Mouse (Mus musculus): ENCODE data around the gene Ifngr2.

Gene Ifngr2

DNA sequence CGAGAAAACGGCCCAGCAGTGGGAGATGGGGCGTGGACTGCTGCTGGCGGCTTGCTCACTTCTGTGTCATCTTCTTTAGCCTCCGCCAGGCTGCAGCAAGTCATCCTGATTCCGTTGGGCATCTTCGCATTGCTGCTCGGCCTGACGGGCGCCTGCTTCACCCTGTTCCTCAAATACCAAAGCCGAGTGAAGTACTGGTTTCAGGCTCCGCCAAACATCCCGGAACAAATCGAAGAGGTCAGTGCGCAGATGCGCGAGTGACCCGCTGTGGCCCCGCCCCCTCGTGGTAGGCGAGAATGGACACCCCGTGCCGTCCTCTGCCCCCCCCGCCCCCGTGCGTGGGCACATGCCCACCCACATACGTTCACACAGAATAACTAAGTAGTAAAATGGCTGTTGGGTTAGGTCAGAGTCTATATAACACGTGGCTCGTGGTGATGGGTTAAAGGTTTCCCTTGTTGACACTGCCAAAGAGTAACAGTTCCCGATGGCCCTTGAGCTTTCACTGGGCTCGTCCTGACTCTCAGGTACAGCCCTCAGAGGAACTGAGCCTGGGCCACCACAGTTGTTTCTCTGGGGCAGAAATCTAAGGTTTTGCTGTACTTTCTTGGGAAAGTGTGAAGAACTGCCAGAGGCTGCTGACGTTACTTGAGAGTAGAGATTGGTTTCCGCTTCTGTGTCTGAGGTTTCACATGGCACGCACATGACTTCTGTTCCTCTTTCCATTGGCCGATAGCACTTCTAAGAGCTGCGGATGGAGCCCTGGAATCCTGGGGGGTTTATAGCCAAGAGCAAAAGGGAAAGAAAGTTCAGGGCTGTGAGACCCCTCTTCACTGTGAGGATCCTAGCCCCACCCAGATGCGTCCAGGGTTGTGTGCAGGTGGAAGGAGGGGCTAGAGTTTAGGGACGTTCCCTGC, 14.9 kb downstream of the Ifngr2 start:
- in situ Hi-C loops (cut with MboI; ENCODE audit: unreplicated experiment in 2 of 2) = no loop called here

GRCm38 (mm10) chr16:91564580-91565291, 17.9 kb downstream of the Ifngr2 start:
- in situ Hi-C loops (cut with MboI; ENCODE audit: unreplicated experiment in 2 of 2) = no loop called here

DNA sequence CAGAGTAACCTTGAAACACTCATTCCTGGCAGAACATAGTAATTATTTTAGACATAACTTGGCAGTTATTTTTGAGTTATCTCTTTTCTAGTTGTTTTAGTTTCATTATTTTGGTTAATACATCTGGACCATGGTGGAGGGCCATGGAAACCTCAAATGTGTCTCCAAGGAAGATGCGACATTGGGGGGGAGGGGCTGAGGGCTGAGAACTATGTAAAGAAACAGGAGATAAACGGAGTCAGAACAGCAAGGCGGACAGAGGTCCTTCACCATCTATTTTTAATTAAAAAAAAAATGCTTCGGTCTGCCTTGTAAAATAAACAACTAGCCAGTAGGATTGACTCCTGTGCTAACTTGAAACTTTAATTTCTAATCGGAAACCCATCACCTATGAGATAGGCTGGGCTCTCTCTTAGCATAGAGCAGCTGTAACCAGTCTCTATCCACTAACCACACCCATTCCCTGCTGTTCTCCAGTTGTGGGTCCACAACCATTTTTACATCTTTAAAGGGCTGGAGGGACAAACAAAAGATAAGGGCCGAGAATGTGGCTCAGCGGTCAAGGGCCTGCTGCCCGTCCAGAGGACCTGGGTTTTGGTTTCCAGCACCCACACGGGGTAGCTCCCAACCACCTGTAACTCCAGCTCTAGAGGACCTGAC, 18.6 kb downstream of the Ifngr2 start:
- in situ Hi-C loops (cut with MboI; ENCODE audit: unreplicated experiment in 2 of 2) = no loop called here

DNA sequence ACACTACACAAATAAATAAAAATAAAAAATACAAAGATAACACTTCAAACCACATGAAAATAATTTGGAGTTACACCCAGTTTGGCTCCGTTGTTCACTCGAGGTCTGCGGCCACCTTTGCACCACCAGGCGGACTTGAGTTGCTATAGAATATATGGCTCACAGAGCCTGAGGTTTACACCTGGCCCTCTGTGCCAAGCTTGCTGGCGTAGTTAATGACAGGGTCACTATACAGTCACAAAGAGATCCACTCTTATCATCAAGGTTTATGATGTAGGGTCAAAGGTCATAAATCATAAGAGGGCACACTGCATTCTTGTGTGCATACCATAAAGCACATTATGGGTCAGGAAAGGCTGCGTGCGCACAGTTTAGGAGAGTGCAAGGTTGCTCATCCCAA, 19.1 kb downstream of the Ifngr2 start:
- in situ Hi-C loops (cut with MboI; ENCODE audit: unreplicated experiment in 2 of 2) = no loop called here

DNA sequence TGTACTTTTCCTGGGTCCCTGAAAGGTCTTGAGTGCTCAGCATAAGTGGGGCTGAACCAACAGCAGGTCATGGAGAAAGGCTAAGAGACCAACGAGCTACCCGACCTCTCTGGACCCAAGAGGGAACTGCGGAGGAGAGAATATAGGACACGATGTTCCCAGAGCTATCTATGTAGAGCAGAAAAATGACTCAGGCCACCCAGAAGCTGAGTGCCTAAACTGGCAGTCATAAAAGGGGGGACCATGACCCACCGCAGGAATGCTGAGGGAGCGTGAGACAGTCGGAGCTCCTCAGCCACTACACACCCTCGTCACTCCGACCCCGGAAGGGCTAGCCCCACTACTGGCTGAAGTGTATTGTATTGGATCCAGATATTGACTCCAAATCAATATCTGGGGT, 22.1 kb downstream of the Ifngr2 start:
- in situ Hi-C loops (cut with MboI; ENCODE audit: unreplicated experiment in 2 of 2) = no loop called here

- in situ Hi-C loops (cut with MboI; ENCODE audit: unreplicated experiment in 2 of 2) = no loop called here
Measured at GRCm38 (mm10) chr16:91571105-91571504, 24.2 kb downstream of the Ifngr2 start.

DNA sequence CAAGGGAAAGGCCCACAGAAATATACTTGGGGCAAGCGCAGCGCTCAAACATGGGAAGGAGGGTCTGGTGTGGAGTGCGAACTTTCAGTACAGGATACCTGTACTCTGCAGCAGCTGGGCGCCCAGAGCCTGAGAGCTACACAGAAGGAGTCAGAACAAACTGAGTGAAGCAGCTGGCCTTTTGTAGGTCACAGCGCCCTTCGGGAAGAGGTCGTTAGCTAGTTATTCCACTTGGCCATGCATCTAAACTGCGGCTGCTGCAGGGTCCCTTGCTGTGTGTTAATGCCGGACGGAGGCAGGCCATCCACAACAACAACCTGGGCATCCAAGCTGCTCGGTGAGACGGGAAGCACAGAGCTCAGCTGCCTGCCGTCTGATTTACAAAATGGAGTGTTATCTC, 28.3 kb downstream of the Ifngr2 start:
- in situ Hi-C loops (cut with MboI; ENCODE audit: unreplicated experiment in 2 of 2) = loop anchor here in 1 of 2 experiments (25.0 kb wide), 1 partner anchor 488 kb away; the partner anchor contains the start of gene 4932438H23Rik

GRCm38 (mm10) chr16:91578980-91579720, 32.3 kb downstream of the Ifngr2 start:
- in situ Hi-C loops (cut with MboI; ENCODE audit: unreplicated experiment in 2 of 2) = loop anchor here in 1 of 2 experiments (25.0 kb wide), 1 partner anchor 492 kb away; the partner anchor contains the start of gene 4932438H23Rik

- in situ Hi-C loops (cut with MboI; ENCODE audit: unreplicated experiment in 2 of 2) = loop anchor here (10.0 to 25.0 kb wide), 3 partner anchors 218 to 498 kb away; partner anchors contain the start of gene 4932438H23Rik (in 1 of the 2)
Measured at GRCm38 (mm10) chr16:91582307-91582706, 35.4 kb downstream of the Ifngr2 start.

GRCm38 (mm10) chr16:91585617-91586016, 38.7 kb downstream of the Ifngr2 start:
- in situ Hi-C loops (cut with MboI; ENCODE audit: unreplicated experiment in 2 of 2) = loop anchor here (5.0 to 25.0 kb wide), 4 partner anchors 107 to 501 kb away; partner anchors contain the start of gene 4932438H23Rik (in 1 of the 2)

- in situ Hi-C loops (cut with MboI; ENCODE audit: unreplicated experiment in 2 of 2) = loop anchor here (5.0 to 25.0 kb wide), 4 partner anchors 106 to 501 kb away; partner anchors contain the start of gene 4932438H23Rik (in 1 of the 2)
Measured at GRCm38 (mm10) chr16:91586244-91586643, 39.4 kb downstream of the Ifngr2 start.

DNA sequence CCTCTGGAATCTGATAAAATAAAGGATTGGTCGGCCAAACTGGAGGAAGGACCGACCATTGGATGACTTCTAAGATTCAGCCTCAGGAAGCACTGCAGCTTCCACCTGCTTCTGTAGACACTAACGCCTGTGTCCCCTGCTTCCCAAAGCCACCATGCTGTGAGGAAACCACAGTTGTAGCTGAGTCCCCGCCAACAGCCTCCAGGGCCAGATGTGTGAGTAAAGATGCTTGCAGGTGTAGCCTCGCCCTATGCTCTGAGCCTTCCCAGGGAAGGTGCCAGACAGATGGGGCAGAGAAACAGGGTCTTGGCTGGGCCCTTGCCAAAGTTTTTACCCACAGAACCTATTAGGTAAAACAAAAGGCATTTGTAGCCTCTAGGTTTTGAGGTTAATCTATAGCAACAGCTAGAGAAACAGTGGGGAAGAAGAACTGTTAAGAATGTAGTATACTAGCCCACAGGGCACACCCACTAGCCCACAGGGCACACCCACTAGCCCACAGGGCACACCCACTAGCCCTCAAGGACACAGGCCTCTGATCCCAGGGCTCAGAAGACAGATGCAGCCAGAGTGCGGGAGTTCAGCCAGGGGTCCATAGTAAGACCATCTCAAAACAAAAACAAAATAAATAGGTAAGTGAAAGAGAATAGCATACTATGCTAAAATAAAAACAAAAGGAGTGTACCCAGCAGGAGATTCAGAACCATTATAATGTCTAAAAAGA, 41.0 kb downstream of the Ifngr2 start:
- in situ Hi-C loops (cut with MboI; ENCODE audit: unreplicated experiment in 2 of 2) = loop anchor here (5.0 to 25.0 kb wide), 4 partner anchors 104 to 503 kb away; partner anchors contain the start of gene 4932438H23Rik (in 1 of the 2)

DNA sequence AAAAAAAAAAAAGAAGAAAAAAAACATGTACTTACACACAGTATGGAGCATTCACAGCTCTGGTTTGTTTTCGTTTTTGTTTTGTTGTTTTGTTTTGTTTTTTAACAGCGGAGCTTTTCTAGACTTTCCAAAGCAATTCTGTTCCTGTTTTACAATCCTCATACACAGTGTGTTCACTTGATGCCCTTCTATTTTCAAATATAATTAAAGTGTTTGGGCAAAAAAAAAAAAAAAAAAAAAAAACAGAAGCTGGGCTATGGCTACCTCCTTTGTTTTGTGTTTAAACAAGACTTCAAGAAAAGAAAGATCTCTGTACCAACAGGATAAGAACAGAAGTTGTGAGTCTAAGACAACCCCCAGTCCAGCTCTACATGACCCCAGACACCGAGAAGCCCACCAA, 41.8 kb downstream of the Ifngr2 start:
- in situ Hi-C loops (cut with MboI; ENCODE audit: unreplicated experiment in 2 of 2) = loop anchor here (5.0 to 25.0 kb wide), 4 partner anchors 104 to 504 kb away; partner anchors contain the start of gene 4932438H23Rik (in 1 of the 2)

GRCm38 (mm10) chr16:91592162-91592561, 45.3 kb downstream of the Ifngr2 start:
- in situ Hi-C loops (cut with MboI; ENCODE audit: unreplicated experiment in 2 of 2) = loop anchor here in 1 of 2 experiments (25.0 kb wide), 1 partner anchor 505 kb away; the partner anchor contains the start of gene 4932438H23Rik

- in situ Hi-C loops (cut with MboI; ENCODE audit: unreplicated experiment in 2 of 2) = loop anchor here in 1 of 2 experiments (25.0 kb wide), 1 partner anchor 506 kb away; the partner anchor contains the start of gene 4932438H23Rik
Measured at GRCm38 (mm10) chr16:91593262-91593661, 46.4 kb downstream of the Ifngr2 start.

DNA sequence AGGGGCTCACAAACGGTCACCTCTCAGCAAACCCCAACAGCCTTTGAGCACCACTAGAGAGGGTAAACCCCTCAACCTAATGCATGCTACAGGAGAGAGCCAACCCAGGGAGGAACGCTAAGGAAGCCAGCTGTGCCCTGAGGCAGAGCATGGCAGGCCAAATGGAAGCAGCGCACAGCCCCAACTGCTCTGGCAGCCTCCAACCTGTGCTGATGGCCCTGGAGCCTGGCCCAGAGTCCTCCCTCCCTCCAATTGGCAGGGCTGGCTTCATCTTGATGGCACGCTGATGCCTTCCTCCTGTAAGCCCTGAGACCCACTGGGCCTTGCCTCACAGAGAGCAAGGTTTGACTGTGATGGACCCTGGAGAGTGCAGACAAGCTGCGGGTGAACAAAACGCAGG, 48.2 kb downstream of the Ifngr2 start:
- in situ Hi-C loops (cut with MboI; ENCODE audit: unreplicated experiment in 2 of 2) = loop anchor here in 1 of 2 experiments (25.0 kb wide), 1 partner anchor 508 kb away; the partner anchor contains the start of gene 4932438H23Rik

GRCm38 (mm10) chr16:91596397-91596778, 49.5 kb downstream of the Ifngr2 start:
- in situ Hi-C loops (cut with MboI; ENCODE audit: unreplicated experiment in 2 of 2) = loop anchor here in 1 of 2 experiments (25.0 kb wide), 1 partner anchor 509 kb away; the partner anchor contains the start of gene 4932438H23Rik
